Mouse (Mus musculus): ENCODE data around the gene Arhgef17. TPM values are rescaled to one million over a fixed set of nuclear protein-coding genes. Genes with fewer than 3 reads are reported as not detected.

The Arhgef17 gene
- polyA plus RNA-seq, 1 experiment from 2014 or later = 6.5 TPM

GRCm38 (mm10) chr7:100905037-100905436, 26.9 kb downstream of the Arhgef17 start:
- Histone ChIP-seq H3K27ac (no peak overlapping the region), H3K4me1 (peaks cover 28% of the 10 kb centered on the region), H3K36me3 (replicated peaks) (peaks cover 44% of the 10 kb centered on the region), H3K27me3 (ENCODE audit: poor library complexity, severe bottlenecking) (no peaks in the 10 kb centered on the region), H3K9me3 (no peaks in the 10 kb centered on the region), H3K4me3 (no peak overlapping the region)
- 91% methylated on average over 7 of the region's 7 CpGs for whole genome bisulfite sequencing
- DNase-seq (ENCODE audit: extremely low spot score, low spot score) = no peak

DNA sequence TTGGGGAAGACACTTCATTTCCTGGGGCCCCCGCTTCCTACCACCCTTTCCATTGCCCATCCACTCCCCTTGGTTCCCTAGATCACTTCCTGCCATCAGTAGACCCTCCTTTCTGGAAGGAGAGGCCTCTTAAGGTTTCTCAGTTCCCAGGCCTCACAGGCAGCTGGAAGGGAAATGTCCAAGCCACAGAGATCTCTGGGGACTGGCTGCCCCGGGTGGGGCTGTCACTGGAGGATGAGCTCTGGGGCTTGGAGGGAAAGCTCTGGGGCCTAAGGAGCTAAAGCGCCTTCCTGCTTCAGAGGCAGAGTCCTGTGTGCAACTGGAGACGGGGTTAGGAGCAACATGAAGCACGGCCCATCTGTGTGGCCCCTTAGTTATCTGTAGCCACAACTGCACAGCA, 27.3 kb downstream of the Arhgef17 start:
- no peak for DNase-seq (ENCODE audit: extremely low spot score, low spot score)
- H3K27ac ChIP-seq = no peak overlapping the region
- no peaks in the 10 kb centered on the region for H3K27me3 ChIP-seq (ENCODE audit: poor library complexity, severe bottlenecking)
- H3K4me1 ChIP-seq = peaks cover 24% of the 10 kb centered on the region
- no peaks in the 10 kb centered on the region for H3K9me3 ChIP-seq
- H3K36me3 ChIP-seq (replicated peaks) = peaks cover 40% of the 10 kb centered on the region
- WGBS = 91% methylated on average over 5 of the region's 5 CpGs
- H3K4me3 ChIP-seq = no peak overlapping the region

DNA sequence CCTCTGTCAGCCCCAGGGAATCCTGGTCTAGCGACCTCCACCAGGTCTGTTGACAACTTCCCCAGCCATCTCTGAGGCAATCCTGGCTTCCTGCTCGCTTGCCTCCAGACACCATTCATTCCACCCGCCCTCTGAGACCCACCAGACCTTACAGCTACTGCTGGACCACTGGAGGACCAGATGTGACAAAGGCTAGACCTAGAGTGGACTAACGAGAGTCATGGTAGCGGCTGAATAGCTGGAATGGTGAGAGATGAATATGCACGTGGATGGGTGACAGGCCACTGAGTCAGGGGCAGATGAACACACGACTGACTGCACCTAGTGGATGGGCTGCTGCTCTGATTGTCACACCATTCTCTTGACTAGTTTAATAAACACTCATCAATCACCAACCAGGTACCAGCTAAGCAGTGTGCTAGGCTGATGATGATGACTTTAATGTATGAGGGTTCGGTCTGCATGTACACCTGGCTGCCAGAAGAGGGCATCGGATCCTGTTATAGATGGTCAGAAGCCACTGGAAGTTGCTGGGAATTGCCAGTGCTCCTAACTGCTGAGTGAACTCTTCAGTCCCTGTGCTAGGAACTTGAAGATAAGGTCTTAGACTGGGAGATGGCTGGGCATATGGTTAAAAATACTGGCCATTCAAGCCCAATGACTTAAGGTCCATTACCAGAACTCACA, 29.3 kb downstream of the Arhgef17 start:
- H3K9me3 ChIP-seq = no peaks in the 10 kb centered on the region
- no peak for DNase-seq (ENCODE audit: extremely low spot score, low spot score)
- peaks cover 39% of the 10 kb centered on the region for H3K36me3 ChIP-seq (replicated peaks)
- 84% methylated on average over 9 of the region's 9 CpGs for WGBS
- no peak overlapping the region for H3K27ac ChIP-seq
- H3K27me3 ChIP-seq (ENCODE audit: poor library complexity, severe bottlenecking) = no peaks in the 10 kb centered on the region
- no peak overlapping the region for H3K4me3 ChIP-seq
- peaks cover 4% of the 10 kb centered on the region for H3K4me1 ChIP-seq

- Histone ChIP-seq H3K4me3 (no peak overlapping the region), H3K27ac (no peak overlapping the region), H3K9me3 (no peaks in the 10 kb centered on the region), H3K27me3 (ENCODE audit: poor library complexity, severe bottlenecking) (no peaks in the 10 kb centered on the region), H3K36me3 (replicated peaks) (peaks cover 27% of the 10 kb centered on the region), H3K4me1 (peaks cover 28% of the 10 kb centered on the region)
- DNase-seq (ENCODE audit: extremely low spot score, low spot score) = no peak
- 83% methylated on average over 5 of the region's 5 CpGs for WGBS
Observed at GRCm38 (mm10) chr7:100897828-100898227, 34.1 kb downstream of the Arhgef17 start.

DNA sequence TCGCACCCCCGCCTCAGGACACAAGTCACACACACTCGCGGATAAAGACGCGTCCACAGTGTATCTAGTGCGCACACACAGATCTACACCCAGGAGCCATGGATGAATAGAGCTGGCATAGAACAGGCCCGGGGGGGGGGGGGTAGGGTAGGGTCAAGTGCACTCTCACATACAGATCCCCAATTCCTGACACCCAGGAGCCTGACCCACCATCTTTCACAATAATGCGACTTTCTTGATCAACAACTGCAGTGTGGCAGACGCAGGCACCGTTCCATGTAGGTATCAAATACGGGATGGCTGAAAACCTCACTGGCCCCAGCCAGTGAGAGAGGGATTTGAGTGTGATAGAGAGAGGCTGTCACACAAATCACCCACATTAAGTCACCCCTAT, 37.1 kb downstream of the Arhgef17 start:
- Histone ChIP-seq H3K4me3 (peak overlapping the region; percentile 70), H3K27me3 (ENCODE audit: poor library complexity, severe bottlenecking) (no peaks in the 10 kb centered on the region), H3K36me3 (replicated peaks) (peaks cover 27% of the 10 kb centered on the region), H3K4me1 (peaks cover 34% of the 10 kb centered on the region), H3K27ac (peak overlapping the region; percentile 86), H3K9me3 (no peaks in the 10 kb centered on the region)
- no peak for DNase-seq (ENCODE audit: extremely low spot score, low spot score)
- 5% methylated on average over 12 of the region's 12 CpGs for WGBS

DNA sequence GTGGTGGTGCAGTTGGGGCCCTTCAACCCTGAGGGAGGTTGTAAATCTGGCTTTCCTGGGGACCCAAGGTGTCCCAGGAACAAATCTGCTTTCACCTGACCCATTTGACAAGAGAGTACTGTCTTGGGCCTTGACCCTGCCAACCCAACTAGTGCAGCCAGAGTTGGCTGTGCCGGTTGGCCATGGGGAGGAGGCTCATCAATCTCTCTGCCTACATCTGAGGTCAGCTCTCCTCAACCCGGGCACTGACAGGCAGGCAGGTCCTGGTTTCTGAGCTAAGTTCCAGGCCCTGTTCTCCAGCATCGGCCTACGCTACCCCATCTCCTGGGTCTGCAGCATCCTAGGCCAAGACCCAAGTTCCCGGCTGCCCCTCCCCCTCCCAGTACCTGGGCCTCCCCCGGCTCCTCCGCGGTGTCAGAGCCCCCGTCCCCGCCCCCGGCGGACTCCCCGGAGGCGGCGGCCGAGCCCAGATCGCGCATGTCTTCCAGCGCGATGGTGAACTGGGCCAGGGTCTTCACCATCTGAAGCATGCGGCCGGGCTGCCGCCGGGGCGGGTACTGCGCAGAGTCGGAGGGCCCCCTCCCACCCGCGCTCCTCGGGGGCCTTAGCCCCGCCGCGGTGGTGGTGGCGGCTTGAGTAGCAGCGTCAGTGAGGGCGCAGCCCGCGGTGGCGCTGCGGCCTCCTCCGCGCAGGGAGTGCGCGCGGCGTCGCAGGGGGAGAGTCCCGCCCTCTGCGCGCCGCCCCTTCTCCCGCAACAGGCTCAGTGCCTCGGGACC, 37.7 kb downstream of the Arhgef17 start:
- peaks cover 34% of the 10 kb centered on the region for H3K4me1 ChIP-seq
- H3K4me3 ChIP-seq = peak overlapping the region; percentile 70
- peaks cover 33% of the 10 kb centered on the region for H3K36me3 ChIP-seq (replicated peaks)
- no peaks in the 10 kb centered on the region for H3K9me3 ChIP-seq
- H3K27me3 ChIP-seq (ENCODE audit: poor library complexity, severe bottlenecking) = no peaks in the 10 kb centered on the region
- peak; percentile 28 for DNase-seq (ENCODE audit: extremely low spot score, low spot score)
- WGBS = 4% methylated on average over 53 of the region's 53 CpGs
- peak overlapping the region; percentile 86 for H3K27ac ChIP-seq

DNA sequence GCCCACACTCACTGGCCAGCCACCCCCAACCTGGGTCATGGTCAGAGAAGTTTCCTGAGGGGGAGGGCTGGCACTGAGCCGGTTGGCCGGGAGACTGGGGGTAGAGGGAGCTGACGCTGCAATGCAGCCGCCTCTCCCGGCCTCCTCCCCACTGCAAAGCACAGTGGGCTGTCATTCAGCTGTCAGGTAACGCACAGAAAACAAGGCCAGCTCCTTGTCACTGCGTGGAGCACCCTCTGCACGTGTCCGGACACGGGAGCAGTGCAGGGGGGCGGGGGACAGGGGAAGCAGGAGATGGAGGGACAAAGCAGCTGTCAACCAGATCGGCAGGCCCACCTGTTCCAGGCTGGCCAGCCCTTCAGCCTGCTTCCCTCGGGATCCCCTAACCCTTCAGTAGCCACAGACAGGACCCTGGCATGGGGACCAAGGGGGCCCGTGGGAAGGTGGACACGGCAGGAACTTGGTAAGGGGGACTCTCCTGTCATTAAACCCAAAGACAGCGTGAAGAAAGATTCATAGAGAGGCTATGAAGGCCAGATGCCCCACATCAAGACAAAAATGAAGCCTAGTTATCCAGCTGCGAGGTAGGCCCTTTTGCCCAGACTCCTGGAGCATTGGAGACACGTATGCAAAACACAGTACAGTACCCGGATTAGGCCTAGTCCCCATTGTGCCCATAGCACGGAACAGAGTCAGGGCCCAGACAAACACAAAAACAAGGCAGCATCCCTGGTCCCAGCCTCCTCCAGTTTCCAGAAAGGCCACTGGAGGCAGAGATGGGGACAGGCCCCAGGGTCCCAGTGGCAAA, 38.5 kb downstream of the Arhgef17 start:
- no peaks in the 10 kb centered on the region for H3K27me3 ChIP-seq (ENCODE audit: poor library complexity, severe bottlenecking)
- peaks cover 40% of the 10 kb centered on the region for H3K36me3 ChIP-seq (replicated peaks)
- peaks cover 34% of the 10 kb centered on the region for H3K4me1 ChIP-seq
- peak overlapping the region; percentile 70 for H3K4me3 ChIP-seq
- peak overlapping the region; percentile 86 for H3K27ac ChIP-seq
- H3K9me3 ChIP-seq = no peaks in the 10 kb centered on the region
- no peak for DNase-seq (ENCODE audit: extremely low spot score, low spot score)
- WGBS = 67% methylated on average over 20 of the region's 20 CpGs

- H3K27me3 ChIP-seq (ENCODE audit: poor library complexity, severe bottlenecking) = no peaks in the 10 kb centered on the region
- H3K27ac ChIP-seq = no peak overlapping the region
- 33% methylated on average over 3 of the region's 3 CpGs for WGBS
- peak; percentile 59 for DNase-seq (ENCODE audit: extremely low spot score, low spot score)
- no peak overlapping the region for H3K4me3 ChIP-seq
- peaks cover 81% of the 10 kb centered on the region for H3K36me3 ChIP-seq (replicated peaks)
- H3K4me1 ChIP-seq = 0 out of 2 replicates have a peak, but pooled peaks cover 2% of the 10 kb centered on the region
- H3K9me3 ChIP-seq = no peaks in the 10 kb centered on the region
Observed at GRCm38 (mm10) chr7:100886535-100886934, 45.4 kb downstream of the Arhgef17 start.

GRCm38 (mm10) chr7:100884460-100884859, 47.4 kb downstream of the Arhgef17 start:
- no peaks in the 10 kb centered on the region for H3K27me3 ChIP-seq (ENCODE audit: poor library complexity, severe bottlenecking)
- WGBS = 95% methylated on average over 4 of the region's 4 CpGs
- DNase-seq (ENCODE audit: extremely low spot score, low spot score) = no peak
- H3K9me3 ChIP-seq = no peaks in the 10 kb centered on the region
- H3K36me3 ChIP-seq (replicated peaks) = peaks cover 88% of the 10 kb centered on the region
- peaks cover 6% of the 10 kb centered on the region for H3K4me1 ChIP-seq
- no peak overlapping the region for H3K4me3 ChIP-seq
- no peak overlapping the region for H3K27ac ChIP-seq

DNA sequence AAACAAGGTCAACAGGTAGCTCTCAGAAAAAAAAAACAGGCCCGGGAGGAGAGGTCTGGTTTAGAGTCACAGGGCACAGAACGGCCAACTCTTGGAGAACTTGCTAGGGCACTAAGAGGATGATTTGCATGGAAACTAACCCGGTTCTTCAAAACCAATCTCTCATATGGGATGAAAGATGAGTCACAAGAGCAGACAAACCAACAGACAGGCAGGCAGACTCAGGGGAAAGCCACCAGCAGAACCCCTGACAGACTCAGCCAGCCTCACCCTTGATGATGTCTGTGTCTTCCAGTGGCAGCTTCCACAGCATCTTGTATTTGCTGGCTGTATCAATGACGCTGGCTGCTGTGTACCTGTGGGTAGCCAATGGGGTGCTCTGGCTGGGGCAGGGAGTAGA, 50.0 kb downstream of the Arhgef17 start:
- H3K4me1 ChIP-seq = peaks cover 9% of the 10 kb centered on the region
- no peak overlapping the region for H3K27ac ChIP-seq
- no peaks in the 10 kb centered on the region for H3K9me3 ChIP-seq
- DNase-seq (ENCODE audit: extremely low spot score, low spot score) = no peak
- 94% methylated on average over 4 of the region's 4 CpGs for WGBS
- H3K4me3 ChIP-seq = no peak overlapping the region
- peaks cover 90% of the 10 kb centered on the region for H3K36me3 ChIP-seq (replicated peaks)
- no peaks in the 10 kb centered on the region for H3K27me3 ChIP-seq (ENCODE audit: poor library complexity, severe bottlenecking)

GRCm38 (mm10) chr7:100881531-100881930, 50.4 kb downstream of the Arhgef17 start:
- H3K36me3 ChIP-seq (replicated peaks) = peaks cover 95% of the 10 kb centered on the region
- WGBS = 89% methylated on average over 9 of the region's 9 CpGs

DNA sequence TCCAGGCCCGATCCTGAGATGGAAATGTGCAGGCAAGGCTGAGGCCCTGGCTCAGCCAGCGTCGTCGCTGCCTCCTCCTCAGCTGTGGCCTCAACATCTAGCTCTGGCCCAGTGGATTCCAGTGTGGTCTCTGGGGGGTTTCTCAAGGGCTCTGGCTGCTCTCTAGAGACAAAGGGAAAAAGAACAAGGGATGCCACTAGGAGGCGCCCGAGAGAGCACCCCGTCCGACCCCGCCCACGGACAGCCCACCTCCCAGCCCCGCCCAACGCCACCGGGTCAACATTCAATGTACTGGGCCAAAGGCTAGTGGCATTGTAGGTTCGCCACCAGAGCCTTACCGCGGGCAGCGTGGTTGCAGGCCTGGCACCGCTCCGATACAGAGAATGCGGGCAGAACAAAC, 52.3 kb downstream of the Arhgef17 start:
- Histone ChIP-seq H3K9me3 (no peaks in the 10 kb centered on the region), H3K27ac (peak overlapping the region; percentile 84), H3K4me3 (peak overlapping the region; percentile 22; the same call in 1 of the 2 replicates), H3K27me3 (ENCODE audit: poor library complexity, severe bottlenecking) (no peaks in the 10 kb centered on the region), H3K36me3 (replicated peaks) (peaks cover 100% of the 10 kb centered on the region), H3K4me1 (peaks cover 9% of the 10 kb centered on the region)
- 18% methylated on average over 20 of the region's 20 CpGs for WGBS
- DNase-seq (ENCODE audit: extremely low spot score, low spot score) = peak; percentile 79

More at GRCm38 (mm10) chr7:100881531-100881930, 50.4 kb downstream of the Arhgef17 start:
- peaks cover 9% of the 10 kb centered on the region for H3K4me1 ChIP-seq
- H3K4me3 ChIP-seq = no peak overlapping the region
- DNase-seq (ENCODE audit: extremely low spot score, low spot score) = no peak
- no peak overlapping the region for H3K27ac ChIP-seq
- no peaks in the 10 kb centered on the region for H3K27me3 ChIP-seq (ENCODE audit: poor library complexity, severe bottlenecking)
- no peaks in the 10 kb centered on the region for H3K9me3 ChIP-seq

Data from forebrain, embryonic 10.5 days (tissue).